Mouse (Mus musculus) thymus, postnatal 10 days (tissue): ENCODE results near the gene 6430548M08Rik.

ENCODE experiments used
- DNase-seq, 2 experiments: peaks; one replicate each; pipeline ENCODE4 v3.0.0; 2021; ENCODE audit warnings: low spot score in 2 of 2

6430548M08Rik gene

GRCm38 (mm10) chr8:120181861-120182414, 68.0 kb downstream of the 6430548M08Rik start:
- no peak for DNase-seq

GRCm38 (mm10) chr8:120184366-120184765, 70.4 kb downstream of the 6430548M08Rik start:
- DNase-seq = no peak

GRCm38 (mm10) chr8:120184850-120185792, 71.2 kb downstream of the 6430548M08Rik start:
- DNase-seq = no peak

- no peak for DNase-seq
Measured at GRCm38 (mm10) chr8:120186454-120186853, 72.5 kb downstream of the 6430548M08Rik start.

GRCm38 (mm10) chr8:120188510-120188909, 74.6 kb downstream of the 6430548M08Rik start:
- no peak for DNase-seq

- no peak for DNase-seq
Measured at GRCm38 (mm10) chr8:120189440-120189839, 75.5 kb downstream of the 6430548M08Rik start.

GRCm38 (mm10) chr8:120190107-120190809, 76.3 kb downstream of the 6430548M08Rik start:
- DNase-seq = no peak

GRCm38 (mm10) chr8:120190810-120191413, 77.0 kb downstream of the 6430548M08Rik start:
- DNase-seq = no peak

- DNase-seq = no peak
Measured at GRCm38 (mm10) chr8:120191633-120192032, 77.7 kb downstream of the 6430548M08Rik start.

- DNase-seq = no peak
Measured at GRCm38 (mm10) chr8:120192118-120192517, 78.2 kb downstream of the 6430548M08Rik start.

- peak in 1 of 2 experiments; percentile 49 for DNase-seq
Measured at GRCm38 (mm10) chr8:120201351-120201750, 87.4 kb downstream of the 6430548M08Rik start.

GRCm38 (mm10) chr8:120202546-120202945, 88.6 kb downstream of the 6430548M08Rik start:
- DNase-seq = no peak

GRCm38 (mm10) chr8:120204736-120205360, 90.9 kb downstream of the 6430548M08Rik start:
- no peak for DNase-seq

- no peak for DNase-seq
Measured at GRCm38 (mm10) chr8:120205916-120206315, 92.0 kb downstream of the 6430548M08Rik start.

- DNase-seq = no peak
Measured at GRCm38 (mm10) chr8:120207364-120207763, 93.4 kb downstream of the 6430548M08Rik start.

GRCm38 (mm10) chr8:120208113-120208512, 94.2 kb downstream of the 6430548M08Rik start:
- DNase-seq = no peak

- DNase-seq = no peak
Measured at GRCm38 (mm10) chr8:120211345-120211744, 97.4 kb downstream of the 6430548M08Rik start.

- no peak for DNase-seq
Measured at GRCm38 (mm10) chr8:120212596-120212995, 98.6 kb downstream of the 6430548M08Rik start.

GRCm38 (mm10) chr8:120213229-120213628, 99.3 kb downstream of the 6430548M08Rik start:
- no peak for DNase-seq

- DNase-seq = no peak
Measured at GRCm38 (mm10) chr8:120213939-120214338, 100.0 kb downstream of the 6430548M08Rik start.
